Mouse (Mus musculus): ENCODE data around the gene Kansl2. TPM values are rescaled to one million over a fixed set of nuclear protein-coding genes. Genes with fewer than 3 reads are reported as not detected.
A peak's percentile ranks its signal among the peaks of the same experiment; 100 is the strongest.

The Kansl2 gene
- total RNA-seq (2021): 91.3 and 107 TPM in 2 replicates
- long read RNA-seq, transcript Kansl2-202 (10 exons, 2,324 nt): minor isoform, 15 of 241 reads
- long read RNA-seq, transcript Kansl2-204 (10 exons, 3,596 nt): major isoform, 146 of 241 reads
- long read RNA-seq, partial matches to known transcripts: 32 of 241 reads
- long read RNA-seq, other reads (novel, unspliced or antisense): 48 of 241 reads

DNA sequence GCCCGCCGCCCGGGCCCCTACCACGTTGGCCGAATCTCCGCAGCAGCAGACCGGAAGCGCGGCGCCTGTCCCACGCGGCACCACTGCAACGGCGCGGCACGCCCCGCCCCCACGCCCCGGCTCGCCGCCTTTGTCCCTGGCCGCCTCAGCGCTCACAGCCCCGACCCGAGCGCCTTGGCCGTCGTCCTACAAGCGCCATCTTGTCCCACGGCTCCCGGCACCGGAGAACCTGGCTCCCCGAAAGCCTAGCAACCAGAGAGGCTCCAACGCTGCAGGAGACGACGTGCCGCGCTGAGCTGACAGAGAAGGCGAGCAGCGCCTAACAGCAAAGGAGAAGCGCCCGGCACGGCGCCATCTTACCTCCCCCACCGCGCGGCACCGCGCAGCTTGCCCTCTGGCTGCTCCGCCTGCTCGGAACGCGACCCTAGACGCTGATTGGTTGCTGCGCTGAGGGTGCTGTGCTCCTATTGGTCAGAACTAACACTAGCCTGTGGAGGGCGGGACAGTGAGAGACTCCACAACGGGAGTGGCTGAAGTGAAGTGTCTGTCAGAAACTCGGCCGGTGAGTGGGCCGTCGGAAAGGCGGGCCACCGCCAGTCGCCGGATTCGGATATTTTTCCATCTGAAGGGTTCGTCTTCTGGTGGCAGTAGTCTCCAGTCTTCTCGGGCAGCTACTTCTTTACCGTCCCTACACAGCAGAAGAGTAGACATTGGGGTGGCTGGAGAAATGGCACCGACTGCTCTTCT lies at the start of gene Kansl2:
Gene Kansl2 (minus strand): TSS at position 384 of the 747 bp plus-strand sequence.
- peak; percentile 95 for DNase-seq

DNA sequence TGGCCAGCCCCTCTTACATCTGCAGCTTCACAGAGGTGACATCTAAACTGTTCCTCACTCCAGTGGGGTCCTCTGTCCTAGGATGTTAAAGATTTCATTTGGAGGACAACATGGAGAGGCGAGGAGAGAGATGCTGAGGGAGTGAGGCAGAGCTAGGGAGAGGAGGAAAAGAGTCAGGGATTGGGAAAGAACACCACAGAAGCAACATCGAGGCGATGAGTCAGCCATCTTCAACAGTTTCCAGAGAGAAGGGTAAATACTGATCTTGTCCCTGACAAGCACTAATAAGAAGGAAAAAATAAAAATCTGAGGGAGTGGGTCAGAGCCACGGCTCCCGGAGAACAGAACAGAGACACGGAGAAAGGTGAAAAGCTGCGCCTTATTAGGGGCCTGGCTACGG lies 48.9 kb upstream of the Kansl2 start:
- no peak for DNase-seq

- DNase-seq: no peak
Observed at GRCm38 (mm10) chr15:98582410-98582809, 48.3 kb upstream of the Kansl2 start.

- peak; percentile 61 for DNase-seq
Observed at GRCm38 (mm10) chr15:98579795-98580464, 45.9 kb upstream of the Kansl2 start.

GRCm38 (mm10) chr15:98579310-98579709 lies 45.2 kb upstream of the Kansl2 start:
- DNase-seq: no peak

DNA sequence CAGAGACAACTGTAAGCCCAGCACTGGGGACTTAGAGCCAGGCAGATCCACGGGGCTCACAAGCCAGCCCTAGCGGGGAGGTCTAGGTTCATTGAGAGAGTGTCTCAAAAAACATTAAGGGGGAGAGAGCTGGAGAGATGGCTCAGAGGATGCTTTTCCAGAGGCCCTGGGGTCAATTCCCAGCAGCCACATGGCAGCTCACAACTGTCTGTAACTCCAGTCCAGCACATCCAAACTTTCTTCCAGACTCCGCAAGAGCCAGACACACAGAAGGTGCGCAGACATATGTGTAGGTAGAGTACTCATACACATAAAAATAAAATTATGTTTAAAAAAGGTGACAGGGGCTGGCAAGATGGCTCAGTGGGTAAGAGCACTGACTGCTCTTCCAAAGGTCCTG lies 39.2 kb upstream of the Kansl2 start:
- no peak for DNase-seq

DNA sequence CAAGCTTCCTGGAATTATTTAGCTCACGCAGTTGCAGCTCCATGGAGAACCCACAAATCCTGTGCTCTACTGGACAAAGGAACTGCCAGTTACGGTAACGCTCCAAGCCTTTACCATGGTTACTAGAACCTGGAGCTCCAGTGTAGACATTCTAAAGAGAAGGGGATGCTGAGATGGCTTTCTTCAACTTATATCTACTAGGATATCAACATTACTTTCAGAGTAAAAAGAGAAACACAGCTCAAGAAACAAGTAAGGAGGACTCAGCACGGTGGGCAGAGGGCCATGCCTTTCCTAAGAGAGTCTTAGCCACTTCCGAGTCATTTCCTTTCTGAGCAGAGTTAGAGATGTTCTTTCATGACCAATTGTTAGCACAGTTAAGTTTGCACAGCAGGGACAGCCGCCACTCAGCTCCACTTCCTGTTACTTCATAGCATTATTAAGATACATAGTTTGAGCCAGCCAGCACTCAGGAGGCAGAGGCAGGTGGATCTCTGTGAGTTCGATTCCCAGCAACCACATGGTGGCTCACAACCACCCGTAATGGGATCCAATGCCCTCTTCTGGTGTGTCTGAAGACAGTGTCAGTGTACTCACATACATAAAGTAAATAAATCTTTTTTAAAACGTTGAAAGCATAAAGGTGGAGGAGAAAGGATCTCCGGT lies 36.9 kb upstream of the Kansl2 start, which contains the start of the genes Ccnt1 and 4930415O20Rik:
Gene Ccnt1 (minus strand): TSS at position 51 of the 666 bp plus-strand sequence.
Gene 4930415O20Rik (plus strand): TSS at position 132 of the 666 bp plus-strand sequence.
- DNase-seq: no peak

- no peak for DNase-seq
Observed at GRCm38 (mm10) chr15:98569795-98570365, 35.8 kb upstream of the Kansl2 start.

DNA sequence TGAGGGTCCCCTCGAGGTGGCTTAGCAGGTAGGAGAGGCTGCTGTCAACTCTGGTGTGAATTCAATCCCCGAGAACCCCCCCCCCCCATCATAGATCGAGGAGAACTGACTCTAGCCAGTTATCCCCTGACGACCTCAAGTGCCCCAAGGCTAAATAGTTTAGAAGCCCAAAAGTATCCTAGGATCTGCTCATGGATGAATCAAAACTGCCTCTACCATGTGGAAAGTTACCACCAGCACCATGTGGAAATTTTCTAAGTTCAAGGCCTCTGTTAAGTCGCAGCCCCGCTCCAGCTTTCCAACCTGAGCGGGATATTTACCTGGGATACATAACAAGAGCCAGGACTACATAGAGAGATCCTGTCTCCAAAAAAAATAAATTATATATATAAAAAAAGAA lies 35.2 kb upstream of the Kansl2 start:
- DNase-seq: no peak

- DNase-seq: peak; percentile 26
Observed at GRCm38 (mm10) chr15:98568256-98569033, 34.4 kb upstream of the Kansl2 start.

GRCm38 (mm10) chr15:98567278-98568134 lies 33.4 kb upstream of the Kansl2 start:
- peak; percentile 99 for DNase-seq

GRCm38 (mm10) chr15:98566973-98567277 lies 32.9 kb upstream of the Kansl2 start:
- DNase-seq: no peak

DNA sequence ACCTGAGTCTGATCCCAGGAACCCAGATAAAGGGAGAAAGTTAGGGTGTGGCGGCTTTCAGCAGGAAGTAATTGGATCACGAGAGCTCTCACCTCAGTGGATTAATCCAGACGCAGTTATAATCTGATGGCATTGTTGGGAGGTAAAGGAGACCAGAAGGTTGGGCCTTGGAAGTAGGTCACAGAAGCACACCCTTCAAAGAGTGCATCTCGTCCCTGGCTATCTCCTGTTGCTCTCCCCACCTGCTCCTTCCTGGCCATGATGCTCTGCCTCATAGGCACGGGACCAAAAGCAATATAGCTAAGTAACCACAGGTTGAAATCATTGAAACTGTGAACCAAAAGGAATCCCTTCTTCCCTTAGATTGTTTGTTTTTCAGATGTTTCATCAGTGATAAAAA lies 23.1 kb upstream of the Kansl2 start:
- no peak for DNase-seq

DNA sequence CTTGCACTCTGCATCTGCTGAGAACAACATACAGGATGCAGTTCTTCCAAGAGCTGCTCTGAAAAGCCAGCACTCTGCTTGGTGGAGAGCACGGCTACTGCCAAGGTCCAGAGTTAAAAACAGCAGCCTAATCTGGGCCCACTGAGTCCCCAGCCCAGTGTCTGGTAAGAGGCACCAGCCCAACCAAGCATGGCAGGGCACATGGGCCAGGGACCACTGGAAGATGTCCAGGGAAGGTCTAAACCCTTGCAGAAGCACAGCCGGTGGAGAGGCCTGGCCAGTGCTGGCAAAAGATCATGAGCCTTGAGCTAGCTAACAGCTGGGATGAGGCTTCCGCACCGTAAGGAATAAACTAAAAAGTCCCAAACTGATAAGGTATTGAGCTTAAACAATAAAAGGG lies 21.8 kb upstream of the Kansl2 start:
- no peak for DNase-seq

DNA sequence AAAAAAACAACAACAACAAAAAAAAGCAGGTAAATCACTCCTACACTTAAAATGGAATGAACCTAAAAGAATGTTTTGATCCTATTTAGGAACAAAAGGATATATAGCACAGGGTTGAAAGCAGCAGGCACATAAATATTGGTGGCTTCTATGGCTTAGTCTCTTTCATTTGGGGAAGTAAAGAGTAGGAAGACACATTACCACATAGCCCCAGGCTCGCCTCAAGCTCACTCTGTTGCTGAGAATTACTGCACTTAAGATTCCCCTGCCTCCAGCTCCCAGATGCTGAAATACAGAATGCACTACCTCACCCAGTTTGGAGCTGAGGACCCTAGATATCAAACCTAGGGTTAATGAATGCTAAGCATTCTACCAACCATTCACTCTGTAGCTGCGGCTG lies 18.7 kb upstream of the Kansl2 start:
- DNase-seq: no peak

DNA sequence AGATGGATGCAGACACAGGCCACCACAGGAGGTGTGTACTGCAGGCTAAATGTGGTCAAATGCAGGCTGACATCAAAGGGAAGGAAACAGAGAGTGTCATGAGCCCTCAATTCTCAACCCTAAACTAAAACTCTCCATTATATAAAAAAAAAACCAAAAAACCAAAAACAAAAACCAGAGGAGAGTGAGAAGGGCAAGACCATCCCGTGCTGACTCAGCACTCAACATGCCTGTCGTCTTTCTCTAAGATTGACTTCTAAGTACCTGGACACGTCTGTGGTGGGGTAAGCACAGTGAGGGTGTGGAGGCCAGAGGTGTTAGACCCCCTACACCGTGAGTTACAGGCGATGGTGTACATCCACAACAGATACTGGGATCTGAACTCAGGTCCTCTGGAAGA lies 12.8 kb upstream of the Kansl2 start:
- no peak for DNase-seq

DNA sequence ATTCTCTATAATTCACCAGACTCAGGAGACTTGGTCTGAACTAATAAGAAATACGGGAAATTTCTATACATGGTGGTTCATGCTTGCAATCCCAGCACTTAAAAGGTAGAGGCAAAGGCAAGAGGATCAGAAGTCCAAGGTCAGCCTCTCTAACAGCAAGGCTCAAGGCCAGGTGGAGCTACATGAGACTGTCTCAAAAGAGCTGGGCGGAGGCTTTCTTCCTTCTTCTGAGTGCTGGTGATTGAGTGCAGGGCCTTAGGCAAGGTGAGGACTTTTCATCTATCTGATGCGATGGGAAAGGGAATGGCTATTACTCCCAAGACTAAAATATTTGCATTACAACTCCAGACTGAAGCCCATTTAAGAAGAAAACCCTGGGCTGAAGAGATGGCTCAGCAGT lies 11.1 kb upstream of the Kansl2 start:
- DNase-seq: no peak

- no peak for DNase-seq
Observed at GRCm38 (mm10) chr15:98543341-98543740, 9.3 kb upstream of the Kansl2 start.

DNA sequence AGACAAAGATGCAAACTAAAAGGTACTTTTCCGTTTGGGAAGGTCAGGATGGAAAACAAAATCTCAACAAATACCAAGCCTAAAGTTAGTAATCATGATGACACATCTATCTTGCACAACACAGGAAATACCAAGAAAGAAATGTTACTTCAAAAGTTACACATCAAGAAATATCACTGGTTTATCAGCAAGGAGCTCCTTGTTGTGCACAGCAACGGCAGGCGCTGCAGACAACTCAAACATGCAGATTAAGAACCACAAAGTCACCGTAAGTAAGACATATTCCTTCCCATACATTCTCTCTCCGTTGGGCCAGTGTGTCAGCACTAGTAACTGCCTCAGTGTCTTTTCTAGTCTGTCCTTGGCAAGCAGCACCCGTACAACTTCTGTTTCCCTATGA lies 7.0 kb upstream of the Kansl2 start:
- no peak for DNase-seq

DNA sequence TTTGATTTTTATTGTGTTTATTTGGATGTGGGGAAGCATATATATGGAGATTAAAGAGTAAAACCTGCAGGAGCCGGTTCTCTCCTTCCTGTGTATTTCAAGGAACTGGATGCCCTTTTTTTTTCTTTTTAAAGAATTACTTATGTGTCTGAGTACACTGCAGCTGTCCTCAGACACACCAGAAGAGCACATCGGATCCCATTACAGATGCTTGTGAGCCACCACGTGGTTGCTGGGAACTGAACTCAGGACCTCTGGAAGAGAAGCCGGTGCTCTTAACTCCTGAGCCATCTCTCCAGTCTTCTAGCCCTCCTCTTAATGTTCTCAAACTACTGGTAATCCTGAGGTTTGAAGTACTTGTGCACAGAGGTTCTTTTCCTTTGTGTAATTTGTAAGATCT lies 3.9 kb upstream of the Kansl2 start:
- no peak for DNase-seq

All from adrenal gland, postnatal 25 days (tissue).